Mouse (Mus musculus) B cell, adult (primary cell): ENCODE results near the gene Ip6k3. TPM values are rescaled to one million over a fixed set of nuclear protein-coding genes. Genes with fewer than 3 reads are reported as not detected.

Experiments
- total RNA-seq: library from RNA; stranded (reverse); gene quantifications from 4 replicates; pipeline ENCODE4 v1.2.4, GENCODE M21; 2023; ENCODE audit not compliant: inconsistent age

Ip6k3 gene
- not detected in 4 replicates for total RNA-seq

DNA sequence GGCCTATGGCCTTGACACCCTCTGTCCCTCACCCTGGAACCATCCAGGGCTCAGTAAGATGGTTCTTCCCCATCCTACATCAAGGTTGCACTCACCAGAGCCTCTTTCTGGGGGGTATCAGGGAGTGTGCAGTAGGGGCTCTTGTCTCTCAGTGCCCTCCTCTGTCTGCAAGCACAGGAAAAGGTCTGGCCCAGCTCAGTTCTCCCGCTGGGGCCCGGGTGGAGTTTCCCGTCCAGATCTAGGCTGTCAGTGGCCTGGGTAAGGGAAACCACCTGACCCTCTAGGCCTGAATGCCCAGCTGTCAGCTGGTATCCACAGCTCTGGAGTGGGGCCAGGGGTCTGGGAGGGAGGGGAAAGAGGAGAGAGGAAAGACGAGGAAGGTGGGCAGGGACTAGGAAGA is at the start of gene Ip6k3:
Ip6k3 (minus strand) TSS at position 251 of the 400 bp plus-strand sequence.

DNA sequence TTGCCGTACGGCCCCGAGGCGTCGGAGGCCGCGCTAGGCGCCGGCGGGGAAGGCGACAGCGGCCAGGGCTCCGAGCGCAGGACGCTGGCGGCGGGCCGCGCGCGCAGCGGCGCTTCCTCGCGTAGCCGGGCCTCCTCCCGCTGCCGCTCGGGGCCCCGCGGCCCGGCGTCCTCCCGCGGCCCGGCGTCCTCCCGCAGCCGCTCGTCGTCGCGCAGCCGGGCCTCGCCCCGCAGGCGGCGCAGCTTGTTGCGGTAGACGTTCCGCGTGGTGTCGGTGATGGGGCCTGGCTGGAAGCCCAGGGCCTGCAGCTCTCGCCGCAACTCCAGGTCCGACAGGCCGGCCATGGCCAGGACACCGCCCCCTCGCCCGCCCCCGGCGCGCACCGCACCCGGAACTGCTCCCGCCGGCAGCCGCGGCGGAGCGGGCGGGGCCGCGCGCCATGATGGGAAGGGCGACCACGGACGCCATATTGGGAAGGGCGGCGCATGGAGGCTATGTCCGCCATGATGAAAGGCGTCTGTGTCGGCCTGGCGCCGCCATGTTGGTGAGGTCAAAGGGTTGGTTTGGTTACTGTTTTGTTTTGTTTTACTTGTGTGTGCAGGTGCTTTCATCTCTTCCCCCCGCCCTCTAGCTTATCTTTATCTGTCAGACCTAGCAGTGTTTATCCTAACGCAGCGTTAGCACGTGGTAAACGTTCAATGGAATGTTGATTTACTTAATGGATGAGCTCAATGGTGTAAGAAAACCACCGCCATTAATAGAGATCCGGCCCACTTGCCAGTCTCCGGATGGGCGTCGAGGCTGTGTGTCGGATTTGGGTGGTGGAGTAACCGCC is 36.7 kb upstream of the Ip6k3 start, which contains the start of gene Lemd2:
Lemd2 (minus strand) TSS at position 395 of the 835 bp plus-strand sequence.

DNA sequence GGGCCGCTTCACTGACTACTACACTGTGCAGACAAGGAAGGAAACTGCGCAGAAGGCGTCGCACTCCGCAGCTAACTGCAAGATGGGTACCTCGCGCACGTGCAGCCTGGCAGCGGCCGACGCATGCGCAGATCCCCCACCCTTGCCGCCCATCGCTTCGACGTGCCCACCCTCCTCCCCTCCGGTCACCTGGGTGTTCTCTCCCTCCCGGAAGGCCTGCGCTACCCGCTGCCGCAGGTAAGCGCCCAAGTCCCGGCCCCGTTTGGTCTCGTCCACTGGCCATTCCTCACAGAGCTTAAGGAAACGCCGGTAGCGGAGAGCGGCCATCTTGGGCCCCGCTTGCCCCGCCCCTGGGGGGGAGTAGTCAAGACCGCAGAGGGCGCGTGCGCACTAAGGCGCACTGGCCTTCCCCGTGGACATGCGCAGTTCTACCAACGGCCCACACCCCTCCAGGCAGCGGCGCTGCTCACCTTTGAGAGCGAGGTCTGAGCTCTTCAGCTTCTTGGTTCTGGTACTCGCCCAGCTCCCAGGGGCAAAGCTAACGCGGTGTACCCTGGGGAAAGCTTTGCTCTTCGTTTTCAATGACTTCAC is 33.9 kb downstream of the Ip6k3 start, which contains the start of gene Uqcc2:
Uqcc2 (minus strand) TSS at position 366 of the 591 bp plus-strand sequence.

Other genes with a start within 250 kb of the Ip6k3 start
- gene Phf1, start 234.7 kb downstream of the Ip6k3 start, total RNA-seq, result 106 to 114 TPM (median 113 TPM) in 4 replicates
- gene Cuta, start 228.2 kb downstream of the Ip6k3 start, total RNA-seq, result 67.3 to 81.8 TPM (median 75.7 TPM) in 4 replicates
- gene Syngap1, start 226.5 kb downstream of the Ip6k3 start, total RNA-seq, result 1.8 to 3.7 TPM (median 3.0 TPM) in 4 replicates
- 15.3 to 20.4 TPM (median 18.7 TPM) in 4 replicates for gene Zbtb9, start 194.6 kb downstream of the Ip6k3 start, total RNA-seq
- 40.3 to 50.8 TPM (median 46.4 TPM) in 4 replicates for gene Bak1, start 138.8 kb downstream of the Ip6k3 start, total RNA-seq
- gene Itpr3, start 110.5 kb downstream of the Ip6k3 start, total RNA-seq, result 181 to 196 TPM (median 194 TPM) in 4 replicates
- 44.9 to 60.2 TPM (median 52.4 TPM) in 4 replicates for gene Uqcc2, start 33.9 kb downstream of the Ip6k3 start, total RNA-seq
- 77.1 to 81.8 TPM (median 80.2 TPM) in 4 replicates for gene Lemd2, start 36.7 kb upstream of the Ip6k3 start, total RNA-seq